Mouse (Mus musculus) heart, embryonic 14.5 days (tissue): ENCODE results near the gene Gm17455. TPM values are rescaled to one million over a fixed set of nuclear protein-coding genes. Genes with fewer than 3 reads are reported as not detected.

Experiments used
- ATAC-seq: fragments of 200-750 bp; cut with Nextera tagmentation; 2 replicates; pipeline ENCODE4 v1.8.0; 2017; ENCODE audit warnings: low read depth, moderate TSS enrichment; ENCODE audit not compliant: insufficient number of reproducible peaks, insufficient read depth, low FRiP score
- H3K27ac ChIP-seq, 2 experiments: fragments of 200-500 bp in 1 of 2; fragments of 300-500 bp in 1 of 2; sonication (generic) in 1 of 2; replicated peaks in 1 of 2; 2 replicates each; pipeline ENCODE4 v1.5.1; 2012 to 2014; ENCODE audit warnings: low read depth in 2 of 2, low read length in 2 of 2, control low read depth in 1 of 2, mild to moderate bottlenecking in 1 of 2, mixed read lengths in 1 of 2; ENCODE audit not compliant: control insufficient read depth in 1 of 2, insufficient read depth in 1 of 2
- H3K27me3 ChIP-seq: fragments of 300-500 bp; sonication (generic); 2 replicates; pipeline ENCODE4 v1.6.1; 2014; ENCODE audit warnings: mild to moderate bottlenecking, low read length, control low read depth; ENCODE audit not compliant: control insufficient read depth, insufficient read depth
- H3K36me3 ChIP-seq: fragments of 300-500 bp; sonication (generic); 2 replicates; pipeline ENCODE4 v1.6.1; 2014; ENCODE audit warnings: mild to moderate bottlenecking, control low read depth, low read length, mixed read lengths; ENCODE audit not compliant: control insufficient read depth, insufficient read depth
- H3K4me1 ChIP-seq, 2 experiments: fragments of 200-500 bp in 1 of 2; fragments of 300-500 bp in 1 of 2; sonication (generic) in 1 of 2; 2 replicates each; pipeline ENCODE4 v1.6.1; 2012 to 2014; ENCODE audit warnings: low read length in 2 of 2, control low read depth in 1 of 2, mixed read lengths in 1 of 2; ENCODE audit not compliant: control insufficient read depth in 2 of 2, insufficient read depth in 2 of 2
- H3K4me2 ChIP-seq: fragments of 300-500 bp; sonication (generic); 2 replicates; pipeline ENCODE4 v1.6.1; 2014; ENCODE audit warnings: mild to moderate bottlenecking, low read length
- H3K4me3 ChIP-seq, 2 experiments: fragments of 200-500 bp in 1 of 2; fragments of 300-500 bp in 1 of 2; sonication (generic) in 1 of 2; 2 replicates each; pipeline ENCODE4 v1.5.1; 2012 to 2014; ENCODE audit warnings: low read length in 2 of 2, mild to moderate bottlenecking in 2 of 2, control low read depth in 1 of 2, low read depth in 1 of 2, moderate library complexity in 1 of 2; ENCODE audit not compliant: control insufficient read depth in 1 of 2, insufficient read depth in 1 of 2
- H3K9ac ChIP-seq: fragments of 300-500 bp; sonication (generic); 2 replicates; pipeline ENCODE4 v1.6.1; 2014; ENCODE audit warnings: mild to moderate bottlenecking, low read length
- H3K9me3 ChIP-seq: fragments of 300-500 bp; sonication (generic); 2 replicates; pipeline ENCODE4 v1.6.1; 2016; ENCODE audit warnings: low read length, control low read depth; ENCODE audit not compliant: control insufficient read depth
- WGBS: fragments of 180-500 bp; shearing (Covaris S2); extraction: QIAGEN DNeasy Blood & Tissue Kit; methylation state at CpG from one replicate; pipeline ENCODE4 v1.1.7; 2014; 5-methylcytosine and 5-hydroxymethylcytosine counted together
- polyA plus RNA-seq: library from polyadenylated mRNA; unstranded; fragments of >200 nt; fragmentation: Nextera tagmentation; extraction: Ambion mirVana; gene quantifications from 2 replicates; pipeline ENCODE4 v1.2.1, GENCODE M21; 2014

The Gm17455 gene
- polyA plus RNA-seq, 1 experiment from 2014 or later: not detected

DNA sequence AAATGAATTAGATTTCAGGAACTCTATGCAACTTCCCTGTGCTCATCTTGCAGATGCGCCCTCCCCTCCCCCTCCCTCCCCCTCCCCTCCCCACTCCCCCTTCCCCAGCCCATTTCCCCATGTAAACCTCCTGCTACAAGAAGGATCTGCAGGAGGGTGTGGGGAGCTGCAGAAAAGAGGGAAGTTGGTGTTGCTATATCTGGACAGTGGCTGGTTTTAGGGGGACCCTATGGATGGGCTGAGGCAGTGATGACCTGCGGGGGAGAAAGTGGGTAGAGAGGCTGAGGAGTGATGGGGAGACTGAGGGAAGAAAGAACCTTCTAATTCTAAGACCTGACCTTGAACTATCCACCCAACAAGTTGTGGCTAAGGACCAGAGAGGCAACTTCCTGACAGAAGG is 32.4 kb upstream of the Gm17455 start:
- peaks cover 6 to 7% of the 10 kb centered on the region in 2 experiments; a peak in 1 of 4 replicates for H3K4me1 ChIP-seq
- no peaks in the 10 kb centered on the region for H3K27me3 ChIP-seq
- no peak overlapping the region for H3K4me3 ChIP-seq
- no peaks in the 10 kb centered on the region for H3K36me3 ChIP-seq
- 76% methylated on average over 2 of the region's 2 CpGs for WGBS
- H3K4me2 ChIP-seq: no peak overlapping the region
- no peaks in the 10 kb centered on the region for H3K9me3 ChIP-seq
- no peak for ATAC-seq
- no peak overlapping the region for H3K27ac ChIP-seq
- H3K9ac ChIP-seq: no peak overlapping the region

DNA sequence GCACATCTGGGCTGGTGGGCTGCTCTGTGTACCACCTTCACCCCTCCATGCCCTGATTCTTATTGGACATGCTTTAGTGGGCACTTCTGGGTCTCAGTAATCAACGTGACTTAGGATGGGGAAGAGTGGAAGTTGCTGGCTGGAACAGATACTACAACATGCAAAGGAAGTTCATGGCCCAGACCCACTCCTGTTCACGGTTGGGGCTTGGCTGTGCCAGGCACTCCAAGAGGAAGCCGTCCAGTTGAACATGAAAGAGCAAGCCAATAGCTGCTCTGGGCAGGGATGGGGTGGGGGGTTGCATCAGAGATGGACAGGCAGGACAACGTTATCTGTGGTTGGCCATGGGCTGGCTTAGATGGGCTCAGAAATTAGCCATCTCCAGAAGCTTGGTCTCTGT is 31.6 kb upstream of the Gm17455 start:
- Histone ChIP-seq H3K4me2 (no peak overlapping the region), H3K9me3 (no peaks in the 10 kb centered on the region), H3K36me3 (no peaks in the 10 kb centered on the region), H3K27ac (no peak overlapping the region), H3K4me1 (peaks cover 6 to 7% of the 10 kb centered on the region in 2 experiments; a peak in 1 of 4 replicates), H3K4me3 (no peak overlapping the region), H3K9ac (no peak overlapping the region), H3K27me3 (no peaks in the 10 kb centered on the region)
- no peak for ATAC-seq
- 64% methylated on average over 4 of the region's 4 CpGs for WGBS

DNA sequence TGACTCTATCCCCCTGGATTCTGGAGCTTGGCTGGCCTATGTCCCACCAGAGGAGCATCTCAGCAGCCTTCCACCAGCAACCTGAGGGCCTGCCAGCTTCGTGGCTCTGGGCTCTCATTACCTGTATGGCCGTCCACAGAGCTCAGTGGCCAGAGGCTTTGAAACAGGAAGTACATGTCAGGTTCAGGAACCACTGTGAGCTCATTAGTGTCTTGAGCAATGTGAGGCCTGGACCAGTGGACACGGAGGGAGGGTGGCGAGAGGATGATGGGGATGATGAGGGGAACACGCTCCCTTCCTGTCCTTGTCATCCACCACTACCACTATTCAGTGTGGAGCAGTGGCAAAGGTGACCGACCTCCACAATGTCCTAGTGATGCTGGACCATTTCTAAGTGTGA is 30.1 kb upstream of the Gm17455 start:
- Histone ChIP-seq H3K9me3 (no peaks in the 10 kb centered on the region), H3K9ac (no peak overlapping the region), H3K4me3 (no peak overlapping the region), H3K4me2 (no peak overlapping the region), H3K27me3 (no peaks in the 10 kb centered on the region), H3K4me1 (peaks cover 11 to 12% of the 10 kb centered on the region in 2 experiments; a peak in 2 of 4 replicates), H3K36me3 (no peaks in the 10 kb centered on the region), H3K27ac (no peak overlapping the region)
- no peak for ATAC-seq
- 86% methylated on average over 6 of the region's 6 CpGs for WGBS

DNA sequence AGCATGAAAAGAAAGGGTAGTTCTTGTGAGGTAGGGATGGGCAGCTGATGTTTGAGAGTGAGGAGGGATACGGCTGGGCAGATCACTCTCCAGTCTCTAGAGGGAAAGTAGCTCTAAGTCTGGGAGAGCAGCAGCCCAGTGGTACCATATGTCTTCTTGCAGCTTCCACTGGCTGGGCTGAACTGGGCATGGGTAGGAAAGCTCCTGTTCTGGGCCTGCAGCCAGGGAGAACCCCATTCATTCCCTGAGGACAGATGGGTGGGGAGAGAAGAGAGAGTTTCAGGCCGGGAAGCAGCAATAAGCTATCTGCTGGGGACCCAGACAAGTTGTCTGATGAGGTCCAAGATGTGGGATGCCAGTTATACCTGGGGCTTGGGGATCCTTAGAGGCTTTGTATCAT is 29.4 kb upstream of the Gm17455 start:
- Histone ChIP-seq H3K9ac (no peak overlapping the region), H3K4me3 (no peak overlapping the region), H3K4me2 (no peak overlapping the region), H3K4me1 (peaks cover 6 to 9% of the 10 kb centered on the region in 2 experiments; a peak in 2 of 4 replicates), H3K9me3 (no peaks in the 10 kb centered on the region), H3K27me3 (no peaks in the 10 kb centered on the region), H3K27ac (no peak overlapping the region), H3K36me3 (no peaks in the 10 kb centered on the region)
- 68% methylated on average over 2 of the region's 2 CpGs for WGBS
- no peak for ATAC-seq

DNA sequence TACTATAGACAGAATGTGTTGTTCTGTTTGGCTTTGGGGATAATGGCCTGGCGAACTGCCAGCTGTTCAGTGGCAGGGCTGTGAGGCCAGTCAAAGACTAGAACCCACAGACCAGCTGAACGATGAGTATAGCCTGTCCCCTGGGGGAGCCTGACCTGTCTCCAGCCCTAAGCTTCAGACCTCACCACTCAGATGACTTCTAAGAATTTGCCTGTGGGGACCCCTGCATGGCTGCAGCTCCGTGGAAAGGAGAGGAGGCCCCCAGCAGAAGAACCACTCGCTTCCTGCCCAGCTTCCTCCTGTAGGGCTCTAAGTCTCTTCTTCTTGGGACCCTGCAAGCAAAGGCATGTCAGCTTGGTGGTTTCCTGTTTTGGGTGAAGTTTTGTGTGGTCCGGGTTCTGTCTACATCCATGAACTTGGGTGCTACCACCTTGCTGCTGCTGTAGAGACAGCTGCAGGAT is 28.9 kb upstream of the Gm17455 start:
- H3K27me3 ChIP-seq: no peaks in the 10 kb centered on the region
- 65% methylated on average over 5 of the region's 5 CpGs for WGBS
- no peak for ATAC-seq
- no peak overlapping the region for H3K27ac ChIP-seq
- H3K9me3 ChIP-seq: no peaks in the 10 kb centered on the region
- no peak overlapping the region for H3K9ac ChIP-seq
- no peaks in the 10 kb centered on the region for H3K36me3 ChIP-seq
- H3K4me1 ChIP-seq: peaks cover 4 to 6% of the 10 kb centered on the region in 2 experiments; a peak in 2 of 4 replicates
- no peak overlapping the region for H3K4me2 ChIP-seq
- H3K4me3 ChIP-seq: no peak overlapping the region

DNA sequence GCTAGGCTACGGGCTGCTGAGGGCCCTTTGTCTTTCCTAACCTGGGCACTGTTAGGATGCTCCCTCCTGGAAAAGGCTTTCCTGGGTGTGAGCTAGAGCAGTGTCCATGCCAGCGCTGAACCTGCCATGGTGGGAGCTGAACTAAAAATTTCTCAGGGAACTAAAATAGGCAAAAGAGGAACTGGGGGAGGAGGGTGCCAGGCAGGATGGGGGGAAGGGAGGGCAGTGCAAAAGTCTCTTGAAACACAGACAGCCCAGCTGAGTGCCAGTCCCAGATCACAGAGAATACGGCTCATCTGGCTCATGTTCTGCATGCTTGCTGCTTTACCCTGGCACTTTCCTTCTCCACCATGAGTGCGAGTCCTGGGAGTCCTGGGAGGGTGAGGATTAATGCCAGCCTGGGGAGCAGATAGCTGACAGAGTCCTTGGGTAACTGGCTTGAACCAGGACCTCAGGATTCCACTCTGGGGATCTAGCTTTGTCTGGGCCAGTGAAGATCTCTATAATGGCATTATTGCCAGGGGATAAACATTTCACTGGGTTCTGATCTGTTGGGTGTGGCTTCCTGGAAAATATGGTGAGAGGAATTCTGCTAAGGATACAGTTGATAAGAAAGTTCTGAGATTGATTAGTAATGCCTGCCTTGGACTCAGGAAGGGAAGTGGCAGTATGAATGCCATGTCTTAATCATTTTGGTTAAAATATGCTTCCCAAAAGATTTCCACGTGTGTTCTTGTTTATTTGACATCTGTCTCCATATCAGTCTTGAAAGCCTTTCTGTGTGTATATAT is 27.7 kb upstream of the Gm17455 start:
- Histone ChIP-seq H3K4me1 (peaks cover 4 to 6% of the 10 kb centered on the region in 2 experiments; a peak in 2 of 4 replicates), H3K4me3 (no peak overlapping the region), H3K9ac (no peak overlapping the region), H3K27me3 (no peaks in the 10 kb centered on the region), H3K36me3 (no peaks in the 10 kb centered on the region), H3K27ac (no peak overlapping the region), H3K9me3 (no peaks in the 10 kb centered on the region), H3K4me2 (no peak overlapping the region)
- 73% methylated on average over 5 of the region's 5 CpGs for WGBS
- ATAC-seq: no peak

DNA sequence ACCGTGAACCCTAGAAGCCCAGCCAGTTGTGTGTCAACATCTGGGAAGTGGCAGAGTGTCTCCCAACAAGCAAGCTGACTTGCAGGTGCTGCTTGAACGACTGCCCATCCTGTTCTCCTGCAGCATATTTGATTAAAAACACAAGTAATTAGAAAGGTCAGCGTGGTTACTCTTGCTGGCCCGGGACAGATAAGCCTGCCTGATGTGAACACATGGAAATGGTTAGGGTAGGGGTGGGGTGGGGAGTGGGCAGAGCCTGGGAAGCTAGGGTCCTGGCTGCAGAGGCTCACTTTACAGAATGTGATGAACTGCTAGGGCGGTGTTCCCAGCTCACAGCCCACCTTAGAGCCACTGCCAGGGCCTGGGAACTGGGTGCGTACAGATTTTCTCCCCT is 26.0 kb upstream of the Gm17455 start:
- peaks cover 4 to 6% of the 10 kb centered on the region in 2 experiments; a peak in 2 of 4 replicates for H3K4me1 ChIP-seq
- no peaks in the 10 kb centered on the region for H3K9me3 ChIP-seq
- H3K36me3 ChIP-seq: no peaks in the 10 kb centered on the region
- no peak overlapping the region for H3K4me3 ChIP-seq
- no peak overlapping the region for H3K9ac ChIP-seq
- ATAC-seq: no peak
- no peak overlapping the region for H3K4me2 ChIP-seq
- peak overlapping the region; percentile 22 to 50; a peak in 2 of 4 replicates for H3K27ac ChIP-seq
- H3K27me3 ChIP-seq: no peaks in the 10 kb centered on the region
- 46% methylated on average over 6 of the region's 6 CpGs for WGBS
